ENCODE assay signal across 15 mouse cellular contexts in genomic region chr11:72531632-72532031, GRCm38 (mm10). TPM values are rescaled to one million over a fixed set of nuclear protein-coding genes. Genes with fewer than 3 reads are reported as not detected.
DNase-seq lines count a peak whose midpoint lies in the region; ATAC-seq and TF ChIP-seq lines count a peak whose summit lies in the region.
"Had no signal": no experiment of that assay in that cellular context is flagged by ENCODE, and none has a peak within 500 bp of the region (broad histone marks: within the 10 kb centered on the region; RNA-seq: fewer than 3 reads in every experiment).

No protein-coding gene starts in this region.

- H3K9ac ChIP-seq in kidney, embryonic 15.5 days: no peak overlapping the region
- H3K9ac ChIP-seq in liver, postnatal 0 days (replicated peaks): no peak overlapping the region
- H3K9ac ChIP-seq in liver, embryonic 11.5 days (ENCODE audit: low read depth, low read length): no peak overlapping the region
- no peak overlapping the region for H3K9ac ChIP-seq in hindbrain, embryonic 11.5 days (ENCODE audit: low read depth, low read length)
- H3K9ac ChIP-seq: forebrain, embryonic 13.5 days; intestine, embryonic 15.5 days; liver, embryonic 13.5 days; neural tube, embryonic 15.5 days had no signal

- H3K27me3 ChIP-seq in kidney, embryonic 15.5 days: no peaks in the 10 kb centered on the region
- no peaks in the 10 kb centered on the region for H3K27me3 ChIP-seq in liver, postnatal 0 days (ENCODE audit: insufficient read depth, low read length)
- no peaks in the 10 kb centered on the region for H3K27me3 ChIP-seq in liver, embryonic 11.5 days (replicated peaks; ENCODE audit: control insufficient read depth, insufficient read depth, low read length)
- H3K27me3 ChIP-seq in hindbrain, embryonic 11.5 days (ENCODE audit: control insufficient read depth, insufficient read depth, low read length): no peaks in the 10 kb centered on the region
- H3K27me3 ChIP-seq: forebrain, embryonic 13.5 days; intestine, embryonic 15.5 days; liver, embryonic 13.5 days; neural tube, embryonic 15.5 days had no signal

- no peaks in the 10 kb centered on the region for H3K36me3 ChIP-seq in kidney, embryonic 15.5 days
- H3K36me3 ChIP-seq in liver, postnatal 0 days (replicated peaks; ENCODE audit: insufficient read depth, low read length): no peaks in the 10 kb centered on the region
- no peaks in the 10 kb centered on the region for H3K36me3 ChIP-seq in liver, embryonic 11.5 days (ENCODE audit: control insufficient read depth, insufficient read depth, low read length)
- H3K36me3 ChIP-seq in hindbrain, embryonic 11.5 days (ENCODE audit: control insufficient read depth, insufficient read depth, low read length): no peaks in the 10 kb centered on the region
- H3K36me3 ChIP-seq: intestine, embryonic 15.5 days; liver, embryonic 13.5 days; neural tube, embryonic 15.5 days had no signal

- H3K4me2 ChIP-seq in kidney, embryonic 15.5 days: no peak overlapping the region
- H3K4me2 ChIP-seq in liver, postnatal 0 days (ENCODE audit: low read depth, low read length): no peak overlapping the region
- no peak overlapping the region for H3K4me2 ChIP-seq in liver, embryonic 11.5 days
- no peak overlapping the region for H3K4me2 ChIP-seq in hindbrain, embryonic 11.5 days (replicated peaks; ENCODE audit: low read depth, low read length)
- H3K4me2 ChIP-seq: forebrain, embryonic 13.5 days; heart, embryonic 11.5 days; intestine, embryonic 15.5 days; liver, embryonic 13.5 days; neural tube, embryonic 15.5 days had no signal

- no peak for TF ChIP-seq EP300 in liver, postnatal 0 days (IDR thresholded peaks at IDR 0.05; ENCODE audit: low read depth)

- peak; percentile 47 for TF ChIP-seq CTCF in liver, postnatal 0 days (IDR thresholded peaks at IDR 0.05; ENCODE audit: low read depth)

- intact Hi-C loops in gastrocnemius, postnatal 14 days (cut with DNase I; ENCODE audit: low total_unique reads): no loop called here

- WGBS in kidney, embryonic 15.5 days: 74% methylated on average over 1 of the region's 1 CpGs
- 76% methylated on average over 1 of the region's 1 CpGs for WGBS in liver, postnatal 0 days (ENCODE audit: insufficient replicate concordance)
- WGBS in liver, embryonic 11.5 days: 82% methylated on average over 1 of the region's 1 CpGs
- WGBS in hindbrain, embryonic 11.5 days: 81% methylated on average over 1 of the region's 1 CpGs

- no peak overlapping the region for H3K4me3 ChIP-seq in kidney, embryonic 15.5 days (replicated peaks)
- no peak overlapping the region for H3K4me3 ChIP-seq in liver, postnatal 0 days (ENCODE audit: low read depth, low read length)
- no peak overlapping the region for H3K4me3 ChIP-seq in liver, embryonic 11.5 days (ENCODE audit: low read depth, low read length)
- H3K4me3 ChIP-seq in hindbrain, embryonic 11.5 days (ENCODE audit: low read depth, low read length): no peak overlapping the region
- H3K4me3 ChIP-seq: forebrain, embryonic 13.5 days; intestine, embryonic 15.5 days; liver, embryonic 13.5 days; neural tube, embryonic 15.5 days had no signal

- no peaks in the 10 kb centered on the region for H3K4me1 ChIP-seq in kidney, embryonic 15.5 days
- H3K4me1 ChIP-seq in liver, postnatal 0 days (ENCODE audit: insufficient read depth): no peaks in the 10 kb centered on the region
- no peaks in the 10 kb centered on the region for H3K4me1 ChIP-seq in liver, embryonic 11.5 days (replicated peaks; ENCODE audit: control insufficient read depth, insufficient read depth, low read length)
- no peaks in the 10 kb centered on the region for H3K4me1 ChIP-seq in hindbrain, embryonic 11.5 days (replicated peaks; ENCODE audit: control insufficient read depth, insufficient read depth, low read length)
- H3K4me1 ChIP-seq: forebrain, embryonic 13.5 days; intestine, embryonic 15.5 days; liver, embryonic 13.5 days; neural tube, embryonic 15.5 days had no signal

- H3K27ac ChIP-seq in kidney, embryonic 15.5 days: no peak overlapping the region
- H3K27ac ChIP-seq in liver, postnatal 0 days (ENCODE audit: low read depth): no peak overlapping the region
- no peak overlapping the region for H3K27ac ChIP-seq in liver, embryonic 11.5 days (ENCODE audit: low read depth, low read length)
- H3K27ac ChIP-seq in hindbrain, embryonic 11.5 days (ENCODE audit: low read depth, low read length): no peak overlapping the region
- H3K27ac ChIP-seq: forebrain, embryonic 13.5 days; intestine, embryonic 15.5 days; liver, embryonic 13.5 days; neural tube, embryonic 15.5 days had no signal

- DNase-seq in kidney, adult 11 months: peak; percentile 44
- no peak for DNase-seq in liver, postnatal 0 days
- no peak for DNase-seq in liver, embryonic 11.5 days (ENCODE audit: low spot score)
- DNase-seq in adipocyte (ENCODE audit: low spot score): peak; percentile 55
- DNase-seq in kidney, postnatal 14 days: peak; percentile 34
- DNase-seq in hindbrain, embryonic 11.5 days (ENCODE audit: low spot score): no peak
- DNase-seq in gastrocnemius, postnatal 14 days: no peak
- DNase-seq: adrenal gland, adult 8-10 months; liver, embryonic 13.5 days; thymus, postnatal 4 days had no signal

- ATAC-seq in kidney, embryonic 15.5 days (replicated peaks; ENCODE audit: low FRiP score): no peak
- ATAC-seq in liver, postnatal 0 days: peak; percentile 45
- ATAC-seq in liver, embryonic 11.5 days (replicated peaks; ENCODE audit: low FRiP score): no peak
- no peak for ATAC-seq in hindbrain, embryonic 11.5 days (ENCODE audit: low FRiP score)
- ATAC-seq: forebrain, embryonic 13.5 days; intestine, embryonic 15.5 days had no signal

- H3K9me3 ChIP-seq in kidney, embryonic 15.5 days (replicated peaks): no peaks in the 10 kb centered on the region
- peaks cover 3% of the 10 kb centered on the region; the same call in 1 of the 2 replicates for H3K9me3 ChIP-seq in liver, postnatal 0 days (ENCODE audit: low read length)
- H3K9me3 ChIP-seq in liver, embryonic 11.5 days (ENCODE audit: control insufficient read depth, low read length): no peaks in the 10 kb centered on the region
- no peaks in the 10 kb centered on the region for H3K9me3 ChIP-seq in hindbrain, embryonic 11.5 days (ENCODE audit: control insufficient read depth, low read length)
- H3K9me3 ChIP-seq: forebrain, embryonic 13.5 days; intestine, embryonic 15.5 days; liver, embryonic 13.5 days; neural tube, embryonic 15.5 days had no signal

RNA-seq across cellular contexts. Expression of gene Spns3, which starts 18.7 kb away (rescaled TPM):
- polyA plus RNA-seq in kidney, embryonic 15.5 days (2015; fragmentation: Nextera tagmentation; extraction: Ambion mirVana): 0.27 and 0.35 TPM in 2 replicates
- polyA plus RNA-seq in liver, postnatal 0 days (2015; fragmentation: Nextera tagmentation; extraction: Ambion mirVana): 1.8 and 1.9 TPM in 2 replicates
- polyA plus RNA-seq in liver, embryonic 11.5 days (2014; fragmentation: Nextera tagmentation; extraction: Ambion mirVana): 1.9 and 2.0 TPM in 2 replicates
- not detected in 2 replicates for polyA plus RNA-seq in hindbrain, embryonic 11.5 days (2014; fragmentation: Nextera tagmentation; extraction: Ambion mirVana)
- under 1 TPM in 1 of 2 experiments, not detected in 1; 0.10 TPM for total RNA-seq in gastrocnemius, postnatal 14 days (2021)
- polyA plus RNA-seq: forebrain, embryonic 13.5 days had no signal

RNA-seq across cellular contexts. Expression of gene Spns2, which starts 41.9 kb away (rescaled TPM):
- 2.9 and 3.4 TPM in 2 replicates for polyA plus RNA-seq in kidney, embryonic 15.5 days (2015; fragmentation: Nextera tagmentation; extraction: Ambion mirVana)
- polyA plus RNA-seq in liver, postnatal 0 days (2015; fragmentation: Nextera tagmentation; extraction: Ambion mirVana): 4.1 and 4.9 TPM in 2 replicates
- polyA plus RNA-seq in liver, embryonic 11.5 days (2014; fragmentation: Nextera tagmentation; extraction: Ambion mirVana): 20.0 and 21.0 TPM in 2 replicates
- 5.3 and 6.2 TPM in 2 replicates for polyA plus RNA-seq in hindbrain, embryonic 11.5 days (2014; fragmentation: Nextera tagmentation; extraction: Ambion mirVana)
- total RNA-seq in gastrocnemius, postnatal 14 days (2021): 10 to 100 TPM; 11.4 to 14.7 TPM

Comparison
In these comparisons a context has a peak if more than half of its experiments do, and no peak if none do; other contexts are left out.
1. DNase-seq: peak in kidney, adult 11 months (single experiment), adipocyte (single experiment) and kidney, postnatal 14 days (single experiment); none in liver, postnatal 0 days (single experiment), liver, embryonic 11.5 days (single experiment), hindbrain, embryonic 11.5 days (single experiment) and gastrocnemius, postnatal 14 days (single experiment).